Mouse (Mus musculus): ENCODE measurements around the gene Frat1.

DNA sequence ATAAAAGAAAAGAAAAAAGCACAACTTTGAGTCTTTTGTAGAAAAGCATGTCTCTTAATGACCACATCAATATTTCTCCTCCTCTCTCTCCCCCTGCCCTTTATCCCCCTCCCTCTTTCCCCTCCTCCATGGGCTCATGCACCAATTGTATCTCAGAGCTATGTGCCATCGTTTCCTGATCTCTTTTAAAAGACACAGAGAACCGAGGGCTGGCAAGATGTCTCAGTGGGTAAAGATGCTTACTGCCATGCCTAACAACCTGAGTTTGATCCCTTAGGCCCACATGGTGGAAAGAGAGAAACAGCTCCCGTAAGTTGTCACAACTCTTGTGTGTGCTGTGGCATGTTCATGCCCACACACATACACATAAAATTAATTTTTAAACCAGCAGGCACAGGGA lies 6.9 kb downstream of the Frat1 start:
- TF ChIP-seq POLR2A (IDR thresholded peaks at IDR 0.05; ENCODE audit: borderline replicate concordance, extremely low read depth, insufficient read depth, insufficient read length, poor library complexity, severe bottlenecking) (no peak), CTCF (IDR thresholded peaks at IDR 0.05; ENCODE audit: borderline replicate concordance, extremely low read depth, insufficient read depth, insufficient read length) (no peak)

Data from brain, embryonic 14.5 days (tissue).